Mouse (Mus musculus) hindbrain, embryonic 13.5 days (tissue): Measurements from ENCODE around the gene Mlh3. TPM values are rescaled to one million over a fixed set of nuclear protein-coding genes. Genes with fewer than 3 reads are reported as not detected.

Experiments
- ATAC-seq: fragments of 200-750 bp; cut with Nextera tagmentation; 2 replicates; pipeline ENCODE4 v1.8.0; 2017; ENCODE audit warnings: moderate TSS enrichment; ENCODE audit not compliant: low FRiP score
- H3K27ac ChIP-seq: fragments of 300-500 bp; sonication (generic); 2 replicates; pipeline ENCODE4 v1.5.1; 2015; ENCODE audit warnings: inconsistent platforms, mild to moderate bottlenecking, moderate library complexity
- H3K27me3 ChIP-seq: fragments of 300-500 bp; sonication (generic); 2 replicates; pipeline ENCODE4 v1.6.1; 2015; ENCODE audit warnings: mild to moderate bottlenecking, inconsistent platforms
- H3K36me3 ChIP-seq: fragments of 300-500 bp; sonication (generic); 2 replicates; pipeline ENCODE4 v1.6.1; 2015; ENCODE audit warnings: mild to moderate bottlenecking, inconsistent platforms
- H3K4me1 ChIP-seq: fragments of 300-500 bp; sonication (generic); replicated peaks from 2 replicates; pipeline ENCODE4 v1.6.1; 2015; ENCODE audit warnings: inconsistent platforms
- H3K4me2 ChIP-seq: fragments of 300-500 bp; sonication (generic); 2 replicates; pipeline ENCODE4 v1.6.1; 2015; ENCODE audit warnings: inconsistent platforms, mild to moderate bottlenecking, moderate library complexity
- H3K4me3 ChIP-seq: fragments of 300-500 bp; sonication (generic); 2 replicates; pipeline ENCODE4 v1.5.1; 2015; ENCODE audit warnings: mild to moderate bottlenecking, inconsistent platforms
- H3K9ac ChIP-seq: fragments of 300-500 bp; sonication (generic); 2 replicates; pipeline ENCODE4 v1.6.1; 2015; ENCODE audit warnings: mild to moderate bottlenecking, inconsistent platforms
- H3K9me3 ChIP-seq: fragments of 300-500 bp; sonication (generic); 2 replicates; pipeline ENCODE4 v1.6.1; 2016; ENCODE audit warnings: inconsistent platforms
- WGBS: fragments of 180-500 bp; shearing (Covaris S2); methylation state at CpG from one replicate; pipeline ENCODE4 v1.1.7; 2015; 5-methylcytosine and 5-hydroxymethylcytosine counted together
- polyA plus RNA-seq: library from polyadenylated mRNA; unstranded; fragments of >200 nt; fragmentation: Nextera tagmentation; extraction: Ambion mirVana; gene quantifications from 2 replicates; pipeline ENCODE4 v1.2.1, GENCODE M21; 2015

Mlh3 gene
- polyA plus RNA-seq, 1 experiment from 2014 or later, result 9.8 TPM

DNA sequence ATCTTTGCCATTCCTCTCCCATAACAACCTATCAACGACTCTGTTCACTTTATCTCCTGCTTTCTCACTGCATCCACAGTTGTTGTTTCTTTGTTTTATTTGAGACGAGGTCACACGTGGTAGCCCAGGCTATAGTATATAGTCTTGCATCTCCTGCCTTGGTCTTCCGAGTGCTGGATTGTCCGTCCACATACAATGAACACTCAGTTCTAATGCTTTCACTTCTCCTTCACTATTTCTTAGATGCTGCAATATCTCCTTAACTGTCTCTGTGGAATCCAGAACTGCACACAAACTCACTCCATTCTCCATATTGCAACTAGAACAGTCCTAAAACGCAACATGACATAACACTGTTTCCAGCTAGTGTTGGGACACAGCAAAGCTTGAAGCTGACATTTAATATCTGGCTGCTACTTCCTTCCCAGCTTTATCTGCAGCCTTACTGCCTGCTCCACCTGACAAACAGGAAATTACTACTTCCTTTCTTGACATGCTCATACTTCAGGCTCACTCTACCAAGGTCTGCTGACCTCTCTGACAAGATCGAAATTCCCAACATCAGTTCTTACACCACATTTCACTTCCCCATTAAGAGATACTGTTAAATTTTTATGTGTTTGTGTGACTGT, 13.3 kb downstream of the Mlh3 start:
- Histone ChIP-seq H3K9ac (no peak overlapping the region), H3K27ac (no peak overlapping the region), H3K4me1 (no peaks in the 10 kb centered on the region), H3K4me3 (no peak overlapping the region), H3K4me2 (no peak overlapping the region), H3K36me3 (peaks cover 14% of the 10 kb centered on the region; the same call in 1 of the 2 replicates), H3K27me3 (no peaks in the 10 kb centered on the region), H3K9me3 (no peaks in the 10 kb centered on the region)
- ATAC-seq, result no peak
- WGBS, result 86% methylated on average over 7 of the region's 7 CpGs

DNA sequence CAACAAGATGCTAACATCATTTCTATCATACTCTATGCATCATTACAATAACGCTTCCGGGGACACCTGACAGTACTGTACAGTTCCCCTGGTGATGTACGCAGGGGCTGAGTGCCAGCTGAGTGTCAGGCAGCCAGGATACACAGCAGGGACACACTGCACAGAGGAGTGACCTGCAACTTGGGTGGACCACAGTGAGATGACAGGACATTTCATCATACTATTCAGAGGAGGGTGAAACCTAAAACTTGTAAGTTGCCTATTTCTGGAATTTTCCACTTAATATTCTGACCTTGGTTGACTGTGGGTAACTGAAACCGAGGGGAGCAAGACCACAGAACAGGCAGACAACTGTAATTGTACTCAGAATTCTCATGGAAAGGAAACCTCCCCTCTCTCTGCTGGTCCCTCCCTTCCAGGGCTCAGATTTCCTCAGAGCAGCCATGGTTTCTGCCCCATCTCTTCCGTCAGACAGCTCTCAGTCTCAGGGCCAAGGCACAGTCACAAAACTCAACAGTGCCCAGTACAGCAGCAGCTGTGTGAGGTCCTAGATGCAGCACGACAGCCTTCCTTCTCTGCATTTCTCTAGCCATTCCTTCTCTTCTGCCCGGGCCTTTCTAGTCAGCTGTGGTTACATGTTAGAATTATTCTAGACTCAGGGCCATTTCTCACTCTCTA, 14.2 kb downstream of the Mlh3 start:
- Histone ChIP-seq H3K27me3 (no peaks in the 10 kb centered on the region), H3K4me2 (no peak overlapping the region), H3K4me1 (no peaks in the 10 kb centered on the region), H3K9me3 (no peaks in the 10 kb centered on the region), H3K27ac (no peak overlapping the region), H3K4me3 (no peak overlapping the region), H3K36me3 (peaks cover 14% of the 10 kb centered on the region; the same call in 1 of the 2 replicates), H3K9ac (no peak overlapping the region)
- 80% methylated on average over 7 of the region's 7 CpGs for WGBS
- no peak for ATAC-seq

DNA sequence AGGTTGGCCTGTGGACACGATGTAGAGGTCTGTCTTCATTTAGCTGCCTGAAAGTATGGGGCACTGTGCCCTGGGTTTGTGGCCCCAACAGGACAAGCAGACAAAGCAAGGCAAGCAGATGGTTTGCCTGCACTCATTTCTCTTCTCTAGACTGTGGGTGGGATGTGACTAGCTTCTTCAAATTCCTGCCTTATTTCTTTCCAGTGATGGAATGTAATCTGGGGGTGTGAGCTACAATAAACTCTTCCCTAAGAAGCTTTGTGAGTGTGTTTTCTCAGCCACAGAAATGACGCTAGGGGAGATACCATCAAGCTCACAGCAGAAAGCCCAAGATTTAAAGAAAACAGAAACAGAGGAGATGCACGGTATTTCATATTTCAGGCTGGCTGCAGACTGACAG, 18.3 kb downstream of the Mlh3 start:
- no peak for ATAC-seq
- Histone ChIP-seq H3K4me2 (no peak overlapping the region), H3K4me3 (no peak overlapping the region), H3K9me3 (0 out of 2 replicates have a peak, but pooled peaks cover 4% of the 10 kb centered on the region), H3K27me3 (no peaks in the 10 kb centered on the region), H3K27ac (no peak overlapping the region), H3K36me3 (peaks cover 13% of the 10 kb centered on the region), H3K4me1 (no peaks in the 10 kb centered on the region), H3K9ac (no peak overlapping the region)
- 87% methylated on average over 3 of the region's 3 CpGs for WGBS

DNA sequence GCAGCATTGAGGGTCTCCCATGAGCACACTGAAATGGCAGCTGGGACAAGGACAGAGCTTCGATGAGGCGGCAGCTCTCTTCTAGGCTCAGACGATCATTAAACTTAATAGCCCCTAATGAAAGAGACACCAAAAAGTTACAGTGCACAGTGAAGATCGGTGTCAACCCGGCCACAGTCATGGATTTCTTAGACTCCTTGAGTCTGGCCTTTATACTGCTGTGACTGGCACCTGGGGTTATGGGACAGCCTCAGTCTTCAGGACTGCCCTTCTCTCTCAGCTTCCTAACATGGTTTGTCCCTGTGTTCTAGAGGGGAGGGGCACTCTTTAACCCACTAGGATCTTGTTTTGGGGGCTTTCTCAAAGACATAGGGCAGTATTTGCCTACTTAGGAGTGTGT, 32.8 kb downstream of the Mlh3 start:
- peaks cover 14% of the 10 kb centered on the region for H3K4me1 ChIP-seq
- peaks cover 29% of the 10 kb centered on the region for H3K36me3 ChIP-seq
- ATAC-seq, result no peak
- no peak overlapping the region for H3K4me2 ChIP-seq
- H3K9me3 ChIP-seq, result no peaks in the 10 kb centered on the region
- no peaks in the 10 kb centered on the region for H3K27me3 ChIP-seq
- H3K9ac ChIP-seq, result no peak overlapping the region
- no peak overlapping the region for H3K27ac ChIP-seq
- H3K4me3 ChIP-seq, result no peak overlapping the region
- WGBS, result 90% methylated on average over 5 of the region's 5 CpGs

DNA sequence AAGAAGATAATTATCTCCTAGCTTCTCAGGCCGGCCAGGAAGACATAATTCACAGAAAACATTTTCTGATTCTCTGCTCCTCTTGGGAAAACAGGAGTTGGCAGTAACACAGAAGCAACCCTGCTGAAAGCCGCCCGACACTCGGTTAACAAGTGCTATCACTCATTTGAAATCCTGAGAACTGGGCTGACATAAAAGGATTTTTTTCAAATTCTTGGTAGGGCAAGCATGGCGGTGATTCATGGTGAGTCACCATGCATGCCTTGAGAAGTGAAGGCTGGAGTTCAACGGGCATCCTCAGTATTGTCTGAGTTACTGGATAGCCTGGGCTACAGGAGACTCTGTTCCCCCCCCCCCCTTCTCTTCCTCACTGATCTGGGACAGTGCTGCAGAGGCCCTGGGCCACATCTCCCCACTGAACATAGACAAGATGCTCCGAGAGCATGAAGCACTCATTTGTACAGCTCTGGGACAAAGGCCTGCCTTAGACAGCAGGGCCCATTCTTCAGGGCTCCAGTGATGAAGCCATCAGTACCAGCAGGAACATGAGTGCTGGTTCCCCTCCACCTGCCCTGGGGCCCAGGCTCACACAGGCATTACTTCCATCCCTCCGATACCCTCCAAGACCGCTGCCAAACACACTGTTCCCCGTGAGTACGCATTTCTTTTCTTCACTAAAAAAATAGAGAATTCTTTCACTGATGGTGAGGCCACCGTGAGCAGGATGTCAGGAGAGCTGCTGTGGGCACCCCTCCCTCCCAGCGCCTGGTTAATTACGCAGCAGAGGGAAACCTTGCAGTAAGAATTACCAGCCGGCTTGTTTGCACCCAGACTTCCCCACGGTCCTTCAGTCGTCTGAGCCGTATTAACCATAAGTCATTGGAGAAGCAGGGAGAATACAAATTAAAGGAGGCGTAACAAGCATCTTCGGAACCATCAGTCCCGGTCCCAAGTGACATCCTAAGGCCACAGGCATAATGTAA, 36.7 kb downstream of the Mlh3 start:
- WGBS, result 72% methylated on average over 21 of the region's 21 CpGs
- Histone ChIP-seq H3K27me3 (no peaks in the 10 kb centered on the region), H3K9ac (0 out of 2 replicates have a peak overlapping the region, but pooled peaks have one; percentile 9), H3K9me3 (no peaks in the 10 kb centered on the region), H3K27ac (peak overlapping the region; percentile 71), H3K4me3 (no peak overlapping the region), H3K36me3 (peaks cover 23% of the 10 kb centered on the region), H3K4me2 (no peak overlapping the region), H3K4me1 (peaks cover 14% of the 10 kb centered on the region)
- peak; percentile 52; the same call in 1 of the 2 replicates for ATAC-seq

DNA sequence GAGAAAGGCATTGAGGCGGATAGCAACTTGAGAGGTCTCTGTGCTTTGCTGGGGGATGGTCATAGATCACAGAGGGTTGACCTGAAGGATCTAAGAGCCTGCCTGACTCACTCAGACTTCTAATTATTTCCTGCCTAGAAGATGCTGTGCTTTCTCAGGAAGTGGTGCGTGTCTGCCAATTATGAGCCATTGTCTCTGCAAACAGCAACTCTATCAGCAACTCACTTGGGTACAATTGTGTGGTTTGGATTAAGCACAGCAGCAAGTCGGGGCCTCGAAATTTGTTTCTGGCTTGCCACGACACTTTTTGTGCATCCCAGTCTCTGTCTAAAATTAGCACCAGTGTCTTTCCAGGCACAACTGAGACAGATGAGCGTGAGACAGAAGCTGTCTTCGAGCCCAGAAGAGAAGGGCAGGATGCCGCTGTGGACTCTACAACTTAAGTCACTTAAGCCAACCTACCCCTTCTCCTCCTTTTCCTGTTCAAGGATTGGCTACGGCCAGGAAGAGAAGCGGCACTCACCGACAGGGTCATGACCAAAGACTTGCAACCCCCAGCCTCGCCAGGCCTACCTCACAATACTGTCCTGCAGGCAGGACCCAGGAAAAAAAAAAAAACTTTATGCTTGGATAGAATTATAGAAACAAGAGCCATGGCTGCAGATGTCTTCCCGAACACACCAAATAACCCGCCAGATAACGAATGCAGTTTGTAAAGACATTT, 42.4 kb downstream of the Mlh3 start:
- Histone ChIP-seq H3K27me3 (no peaks in the 10 kb centered on the region), H3K4me3 (no peak overlapping the region), H3K27ac (no peak overlapping the region), H3K4me2 (no peak overlapping the region), H3K9me3 (no peaks in the 10 kb centered on the region), H3K4me1 (0 out of 2 replicates have a peak, but pooled peaks cover 5% of the 10 kb centered on the region), H3K9ac (no peak overlapping the region), H3K36me3 (peaks cover 44% of the 10 kb centered on the region)
- ATAC-seq, result no peak
- 77% methylated on average over 15 of the region's 15 CpGs for WGBS

DNA sequence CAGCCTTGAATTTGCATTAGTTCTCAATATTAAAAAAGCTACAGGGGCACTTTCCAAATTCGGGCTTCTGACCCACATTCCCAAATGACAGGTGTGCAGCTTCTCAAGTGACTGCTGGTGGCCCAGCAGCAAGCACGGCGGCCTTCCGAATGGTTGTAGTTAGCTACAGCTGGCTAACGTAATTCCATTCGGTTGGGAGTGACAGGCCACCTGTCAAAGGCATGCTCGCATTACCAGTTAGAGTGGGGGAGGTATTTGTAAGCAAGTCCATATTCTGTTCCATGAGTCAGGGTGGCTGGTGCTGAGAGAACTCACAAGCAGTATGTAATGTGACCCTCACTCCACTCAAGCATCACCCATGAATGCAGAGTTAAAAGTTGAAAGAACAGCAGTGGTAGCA, 43.2 kb downstream of the Mlh3 start:
- H3K9me3 ChIP-seq, result no peaks in the 10 kb centered on the region
- peaks cover 52% of the 10 kb centered on the region for H3K36me3 ChIP-seq
- H3K9ac ChIP-seq, result no peak overlapping the region
- no peak overlapping the region for H3K4me3 ChIP-seq
- no peak overlapping the region for H3K27ac ChIP-seq
- no peak for ATAC-seq
- no peaks in the 10 kb centered on the region for H3K4me1 ChIP-seq
- no peak overlapping the region for H3K4me2 ChIP-seq
- 80% methylated on average over 7 of the region's 7 CpGs for WGBS
- no peaks in the 10 kb centered on the region for H3K27me3 ChIP-seq

DNA sequence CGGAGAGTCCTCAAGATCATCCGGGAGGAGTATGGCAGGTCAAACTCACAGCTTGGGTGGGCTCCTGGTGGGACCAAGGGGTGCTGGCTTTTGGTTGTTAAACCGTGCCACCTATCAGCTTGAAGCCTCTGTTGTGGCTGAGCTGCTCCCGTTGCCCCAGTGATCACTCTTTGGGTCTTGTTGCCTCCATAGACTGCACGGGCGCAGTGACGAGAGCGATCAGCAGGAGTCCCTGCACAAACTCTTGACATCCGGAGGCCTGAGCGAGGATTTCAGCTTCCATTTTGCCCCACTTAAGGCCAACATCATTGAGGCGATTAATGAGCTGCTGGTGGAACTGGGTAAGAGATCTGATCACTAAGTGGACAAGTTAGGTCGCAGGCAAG, 50.5 kb downstream of the Mlh3 start:
- H3K4me1 ChIP-seq, result peaks cover 25% of the 10 kb centered on the region
- H3K27me3 ChIP-seq, result no peaks in the 10 kb centered on the region
- H3K4me3 ChIP-seq, result peak overlapping the region; percentile 83
- peak overlapping the region; percentile 76; the same call in 1 of the 2 replicates for H3K27ac ChIP-seq
- ATAC-seq, result no peak
- H3K9ac ChIP-seq, result peak overlapping the region; percentile 84
- H3K36me3 ChIP-seq, result peaks cover 38% of the 10 kb centered on the region
- H3K9me3 ChIP-seq, result no peaks in the 10 kb centered on the region
- H3K4me2 ChIP-seq, result peak overlapping the region; percentile 79
- WGBS, result 5% methylated on average over 12 of the region's 12 CpGs

DNA sequence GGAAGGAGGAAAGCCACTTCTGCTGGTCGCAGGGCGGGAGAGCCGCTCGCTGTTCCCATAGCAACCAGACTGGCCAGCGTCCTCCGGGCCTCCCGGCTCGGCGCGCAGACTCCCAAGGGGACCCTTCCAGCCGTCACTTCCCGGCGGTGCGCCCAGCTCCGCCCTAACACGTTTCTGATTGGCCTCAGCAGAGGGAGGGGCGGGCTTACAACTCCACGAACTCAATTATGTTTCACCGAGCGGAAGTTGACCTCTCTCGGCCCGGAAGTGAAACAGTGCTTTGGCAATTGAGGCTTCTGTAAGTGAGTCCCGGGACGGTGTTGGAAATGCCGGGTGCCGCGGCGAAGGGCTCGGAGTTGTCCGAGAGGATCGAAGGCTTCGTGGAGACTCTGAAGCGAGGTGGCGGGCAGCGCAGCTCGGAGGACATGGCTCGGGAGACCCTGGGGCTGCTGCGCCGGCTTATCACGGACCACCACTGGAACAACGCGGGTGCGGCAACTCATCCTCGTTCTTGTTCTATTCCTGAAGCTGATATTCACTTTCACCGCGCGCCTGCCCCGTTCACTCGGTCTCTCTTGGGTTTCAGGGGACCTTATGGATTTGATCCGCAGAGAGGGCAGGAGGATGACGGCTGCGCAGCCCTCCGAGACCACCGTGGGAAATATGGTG, 51.0 kb downstream of the Mlh3 start, which contains the start of gene Eif2b2:
Eif2b2 (plus strand) TSS at position 246 of the 669 bp plus-strand sequence.
- Histone ChIP-seq H3K4me1 (peaks cover 25% of the 10 kb centered on the region), H3K9me3 (no peaks in the 10 kb centered on the region), H3K9ac (peak within 1 kb of the TSS; percentile 84), H3K4me2 (peak within 1 kb of the TSS; percentile 79), H3K4me3 (peak within 1 kb of the TSS; percentile 83), H3K27me3 (no peaks in the 10 kb centered on the region), H3K27ac (peak within 1 kb of the TSS; percentile 86), H3K36me3 (peaks cover 33% of the 10 kb centered on the region)
- peak; percentile 100 for ATAC-seq
- WGBS, result 0% methylated on average over 54 of the region's 54 CpGs

DNA sequence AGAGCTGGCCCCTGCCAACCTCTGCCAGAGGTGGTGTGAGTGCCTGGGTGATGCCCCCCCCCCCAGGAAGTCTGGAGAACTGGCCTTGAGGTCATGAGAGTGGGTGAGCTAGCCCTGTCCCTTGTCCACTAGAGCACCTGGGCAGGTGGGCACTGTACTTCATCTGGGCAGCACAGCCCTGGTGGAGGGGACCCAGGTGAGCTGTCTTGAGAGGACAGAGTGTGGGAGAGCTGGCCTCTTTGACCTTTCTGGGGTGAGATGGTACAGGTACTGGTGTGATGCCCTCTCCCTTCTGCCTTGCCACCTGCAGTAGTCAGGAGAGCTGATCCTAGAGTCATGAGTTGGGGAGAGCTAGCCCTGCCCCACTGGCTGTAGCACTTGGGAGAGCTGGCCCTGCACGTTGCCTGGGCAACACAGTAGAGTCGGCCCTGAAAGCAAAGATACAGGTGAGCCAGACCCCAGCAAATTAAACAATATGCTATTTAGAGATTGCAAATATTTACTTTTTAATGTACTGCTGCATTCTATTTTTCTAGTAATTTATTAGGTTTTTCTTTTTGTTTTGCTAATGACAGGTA, 52.6 kb downstream of the Mlh3 start:
- Histone ChIP-seq H3K27me3 (no peaks in the 10 kb centered on the region), H3K9me3 (no peaks in the 10 kb centered on the region), H3K4me1 (peaks cover 25% of the 10 kb centered on the region), H3K4me2 (no peak overlapping the region), H3K4me3 (no peak overlapping the region), H3K27ac (no peak overlapping the region), H3K36me3 (peaks cover 17% of the 10 kb centered on the region), H3K9ac (no peak overlapping the region)
- no peak for ATAC-seq
- 83% methylated on average over 2 of the region's 2 CpGs for WGBS

DNA sequence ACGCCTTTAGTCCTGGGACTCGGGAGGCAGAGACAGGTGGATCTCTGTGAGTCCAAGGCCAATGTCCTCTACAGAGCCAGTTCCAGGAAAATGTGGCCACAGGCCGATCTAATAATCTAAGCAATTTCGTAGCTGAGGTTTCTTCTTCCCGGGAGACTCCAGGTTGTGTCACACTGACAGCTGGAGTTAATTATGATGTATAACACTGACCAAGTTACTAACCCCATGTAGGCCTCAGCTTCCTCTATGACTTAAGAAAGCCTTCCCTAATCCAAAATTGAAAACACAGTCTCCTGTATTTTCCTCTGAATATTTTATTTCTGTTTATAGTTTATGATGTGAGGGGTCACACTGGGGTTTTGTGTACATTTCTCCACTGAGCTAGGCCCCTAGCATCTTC, 55.4 kb downstream of the Mlh3 start:
- no peak overlapping the region for H3K4me2 ChIP-seq
- no peaks in the 10 kb centered on the region for H3K27me3 ChIP-seq
- H3K4me1 ChIP-seq, result peaks cover 9% of the 10 kb centered on the region
- H3K9ac ChIP-seq, result no peak overlapping the region
- no peak for ATAC-seq
- no peak overlapping the region for H3K4me3 ChIP-seq
- no peaks in the 10 kb centered on the region for H3K9me3 ChIP-seq
- no peak overlapping the region for H3K27ac ChIP-seq
- 77% methylated on average over 5 of the region's 5 CpGs for WGBS
- H3K36me3 ChIP-seq, result no peaks in the 10 kb centered on the region
